Mouse (Mus musculus) heart, embryonic 12.5 days (tissue): Measurements from ENCODE around the gene Samd14. TPM values are rescaled to one million over a fixed set of nuclear protein-coding genes. Genes with fewer than 3 reads are reported as not detected.
A peak's percentile ranks its signal among the peaks of the same experiment; 100 is the strongest.

Experiments
- ATAC-seq: fragments of 200-750 bp; cut with Nextera tagmentation; 2 replicates; pipeline ENCODE4 v1.8.0; 2017; ENCODE audit warnings: moderate TSS enrichment, moderate library complexity; ENCODE audit not compliant: insufficient number of reproducible peaks, low FRiP score
- H3K27ac ChIP-seq: fragments of 300-500 bp; sonication (generic); 2 replicates; pipeline ENCODE4 v1.5.1; 2016; ENCODE audit warnings: mild to moderate bottlenecking, moderate library complexity; ENCODE audit not compliant: poor library complexity, severe bottlenecking
- H3K27me3 ChIP-seq: fragments of 300-500 bp; sonication (generic); replicated peaks from 2 replicates; pipeline ENCODE4 v1.6.1; 2016; ENCODE audit warnings: mild to moderate bottlenecking, moderate library complexity
- H3K36me3 ChIP-seq: fragments of 300-500 bp; sonication (generic); 2 replicates; pipeline ENCODE4 v1.6.1; 2016; ENCODE audit warnings: mild to moderate bottlenecking, moderate library complexity
- H3K4me1 ChIP-seq: fragments of 300-500 bp; sonication (generic); replicated peaks from 2 replicates; pipeline ENCODE4 v1.6.1; 2016; ENCODE audit warnings: mild to moderate bottlenecking
- H3K4me2 ChIP-seq: fragments of 300-500 bp; sonication (generic); 2 replicates; pipeline ENCODE4 v1.6.1; 2016; ENCODE audit warnings: mild to moderate bottlenecking, moderate library complexity
- H3K4me3 ChIP-seq: fragments of 300-500 bp; sonication (generic); 2 replicates; pipeline ENCODE4 v1.5.1; 2016; ENCODE audit warnings: mild to moderate bottlenecking
- H3K9ac ChIP-seq: fragments of 300-500 bp; sonication (generic); 2 replicates; pipeline ENCODE4 v1.6.1; 2016; ENCODE audit warnings: mild to moderate bottlenecking, moderate library complexity
- H3K9me3 ChIP-seq: fragments of 300-500 bp; sonication (generic); replicated peaks from 2 replicates; pipeline ENCODE4 v1.6.1; 2016; ENCODE audit warnings: mild to moderate bottlenecking, moderate library complexity
- WGBS: fragments of 180-500 bp; shearing (Covaris S2); methylation state at CpG from one replicate; pipeline ENCODE4 v1.1.7; 2016; 5-methylcytosine and 5-hydroxymethylcytosine counted together
- polyA plus RNA-seq: library from polyadenylated mRNA; unstranded; fragments of >200 nt; fragmentation: Nextera tagmentation; extraction: Ambion mirVana; gene quantifications from 2 replicates; pipeline ENCODE4 v1.2.1, GENCODE M21; 2016

The Samd14 gene
- polyA plus RNA-seq, 1 experiment from 2014 or later, result 16.5 TPM

DNA sequence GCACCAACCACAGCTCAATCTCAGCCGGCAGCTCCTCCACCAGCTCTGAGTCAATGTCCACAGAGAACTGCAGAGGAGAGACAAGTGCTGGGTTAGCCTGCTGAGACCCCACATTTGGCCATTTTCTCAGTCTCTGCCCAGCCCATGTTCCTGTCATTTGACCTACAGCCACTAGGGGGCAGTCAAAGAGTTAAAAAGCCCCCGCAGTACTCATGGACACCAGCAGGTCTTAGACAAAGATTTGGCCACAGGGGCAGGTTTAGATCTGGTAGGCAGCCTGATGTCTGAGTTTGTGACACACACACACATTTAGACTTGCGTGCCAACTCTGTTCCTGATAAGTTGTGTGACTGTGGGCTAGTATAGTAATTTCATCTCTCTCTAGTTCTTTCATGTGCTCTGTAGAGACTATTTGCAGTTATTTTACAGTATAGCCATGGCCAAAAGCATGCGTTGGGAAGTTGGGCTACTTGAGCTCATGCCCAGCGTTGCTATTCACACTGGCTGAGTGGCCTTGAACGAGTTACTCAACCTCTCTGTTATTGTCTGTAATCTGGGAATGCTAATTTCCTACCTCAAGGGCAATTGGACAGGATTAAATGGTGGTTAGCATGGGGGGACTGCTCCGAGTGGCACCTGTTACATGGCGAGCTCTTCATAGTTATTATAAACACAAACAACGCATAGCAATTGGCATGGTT, 37.5 kb downstream of the Samd14 start:
- H3K27me3 ChIP-seq, result no peaks in the 10 kb centered on the region; the same call in 1 of the 2 replicates
- no peak overlapping the region for H3K9ac ChIP-seq
- no peak overlapping the region for H3K4me2 ChIP-seq
- H3K27ac ChIP-seq, result no peak overlapping the region
- H3K4me1 ChIP-seq, result no peaks in the 10 kb centered on the region
- H3K4me3 ChIP-seq, result no peak overlapping the region
- 59% methylated on average over 9 of the region's 9 CpGs for WGBS
- no peaks in the 10 kb centered on the region for H3K9me3 ChIP-seq
- no peak for ATAC-seq
- peaks cover 20% of the 10 kb centered on the region; the same call in 1 of the 2 replicates for H3K36me3 ChIP-seq

DNA sequence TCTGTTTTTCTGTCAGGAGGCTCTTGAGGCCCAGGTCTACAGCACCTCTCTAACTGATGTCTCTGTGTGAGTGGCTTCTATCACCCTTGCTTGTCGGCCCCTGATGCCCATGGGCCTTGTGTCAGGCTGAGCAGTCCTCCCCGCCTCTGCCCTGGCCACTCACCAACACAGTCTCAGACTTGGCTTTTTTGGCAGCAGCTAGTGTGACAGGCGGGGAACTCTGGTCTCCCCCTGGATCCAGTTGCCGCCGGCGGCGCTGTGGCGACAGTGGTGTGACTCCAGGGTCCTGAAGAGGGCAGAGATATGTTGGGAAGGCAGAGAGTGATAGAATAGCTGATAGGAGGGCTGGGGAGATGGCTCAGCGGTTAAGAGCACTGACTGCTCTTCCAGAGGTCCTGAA, 43.4 kb downstream of the Samd14 start:
- Histone ChIP-seq H3K27ac (no peak overlapping the region), H3K4me2 (no peak overlapping the region), H3K9me3 (no peaks in the 10 kb centered on the region), H3K4me3 (no peak overlapping the region), H3K9ac (no peak overlapping the region), H3K4me1 (peaks cover 5% of the 10 kb centered on the region), H3K27me3 (peaks cover 10% of the 10 kb centered on the region), H3K36me3 (peaks cover 47% of the 10 kb centered on the region)
- no peak for ATAC-seq
- WGBS, result 56% methylated on average over 9 of the region's 9 CpGs

DNA sequence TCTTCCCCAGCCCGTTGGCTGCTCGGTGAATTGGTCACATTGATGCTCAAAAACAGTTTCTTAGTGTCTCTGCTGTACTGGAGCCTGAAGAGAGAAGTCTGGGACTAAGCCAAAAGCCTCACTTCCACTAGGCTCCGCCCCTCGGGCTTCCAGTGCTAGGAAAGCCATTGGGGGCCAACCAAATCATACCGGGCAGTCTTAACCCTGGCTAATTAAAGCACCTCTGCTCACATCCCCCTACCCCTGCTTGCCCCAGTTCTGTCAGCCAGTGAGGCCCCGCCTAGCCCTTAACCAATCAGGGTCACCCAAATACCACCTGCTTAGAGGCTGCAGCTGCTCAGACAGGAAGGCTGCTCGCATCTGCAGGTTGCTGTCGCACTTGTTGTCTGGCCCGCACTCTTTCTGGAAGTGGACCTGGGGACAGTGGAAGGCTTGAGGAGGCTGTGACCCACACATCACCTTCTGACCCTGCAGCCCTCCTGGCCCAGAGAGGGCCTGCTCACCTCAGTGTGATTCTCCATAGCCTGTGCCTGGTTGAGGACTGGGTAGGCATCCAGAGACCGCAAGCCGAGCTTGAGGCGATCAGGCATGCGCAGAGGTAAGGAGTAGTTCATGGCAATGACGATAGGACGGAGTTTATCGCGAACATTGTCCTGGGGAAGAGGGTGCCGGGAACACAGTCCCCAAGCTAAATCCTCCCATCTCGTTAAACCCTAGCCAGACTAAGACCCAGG, 47.3 kb downstream of the Samd14 start:
- peaks cover 11% of the 10 kb centered on the region for H3K27me3 ChIP-seq
- ATAC-seq, result no peak

DNA sequence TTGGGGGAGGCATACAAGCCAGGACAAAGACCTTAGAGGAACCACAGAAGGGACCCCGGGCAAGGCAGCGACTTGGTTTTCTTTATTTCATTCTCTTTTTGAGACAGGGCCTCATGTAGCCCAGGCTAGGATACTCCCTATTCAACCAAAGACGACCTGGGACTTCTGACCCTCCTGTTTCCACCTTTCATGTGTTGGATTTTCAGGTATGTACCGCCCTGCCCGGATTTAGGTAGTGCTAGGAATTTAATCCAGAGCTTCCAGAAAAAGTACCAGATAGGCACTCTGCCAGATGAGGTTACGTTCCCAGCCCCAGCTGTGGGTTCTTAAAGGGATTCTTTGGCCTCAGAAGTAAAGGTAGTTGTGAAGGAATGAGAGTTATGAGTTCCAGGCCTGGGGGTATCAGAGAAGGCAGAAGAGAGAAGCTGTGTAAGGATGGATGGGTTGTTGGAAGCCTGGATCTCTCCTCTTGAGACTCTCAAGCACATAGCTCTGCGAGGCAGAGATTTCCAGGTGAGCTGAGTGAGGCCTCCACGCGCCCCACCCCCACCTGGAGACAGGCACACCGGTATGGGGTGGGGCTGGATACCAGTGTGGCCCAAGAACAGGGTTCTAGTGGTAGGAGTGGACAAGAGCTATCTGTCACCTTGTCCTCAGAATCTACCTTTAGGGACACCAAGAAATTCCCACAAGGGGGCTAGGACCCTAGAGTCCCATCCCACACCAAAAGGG, 59.7 kb downstream of the Samd14 start:
- no peak for ATAC-seq
- H3K27me3 ChIP-seq, result no peaks in the 10 kb centered on the region
- WGBS, result 78% methylated on average over 10 of the region's 10 CpGs
- no peak overlapping the region for H3K4me3 ChIP-seq
- H3K9me3 ChIP-seq, result 0 out of 2 replicates have a peak, but pooled peaks cover 3% of the 10 kb centered on the region
- no peak overlapping the region for H3K9ac ChIP-seq
- peaks cover 19% of the 10 kb centered on the region for H3K36me3 ChIP-seq
- peaks cover 58% of the 10 kb centered on the region for H3K4me1 ChIP-seq
- H3K4me2 ChIP-seq, result no peak overlapping the region
- H3K27ac ChIP-seq, result peak overlapping the region; percentile 88; the same call in 1 of the 2 replicates

More for the DNA sequence above, 47.3 kb downstream of the Samd14 start:
- Histone ChIP-seq H3K36me3 (peaks cover 72% of the 10 kb centered on the region), H3K9me3 (no peaks in the 10 kb centered on the region), H3K4me2 (no peak overlapping the region), H3K4me1 (peaks cover 5% of the 10 kb centered on the region), H3K4me3 (no peak overlapping the region), H3K9ac (no peak overlapping the region), H3K27ac (no peak overlapping the region)
- WGBS, result 44% methylated on average over 19 of the region's 19 CpGs

DNA sequence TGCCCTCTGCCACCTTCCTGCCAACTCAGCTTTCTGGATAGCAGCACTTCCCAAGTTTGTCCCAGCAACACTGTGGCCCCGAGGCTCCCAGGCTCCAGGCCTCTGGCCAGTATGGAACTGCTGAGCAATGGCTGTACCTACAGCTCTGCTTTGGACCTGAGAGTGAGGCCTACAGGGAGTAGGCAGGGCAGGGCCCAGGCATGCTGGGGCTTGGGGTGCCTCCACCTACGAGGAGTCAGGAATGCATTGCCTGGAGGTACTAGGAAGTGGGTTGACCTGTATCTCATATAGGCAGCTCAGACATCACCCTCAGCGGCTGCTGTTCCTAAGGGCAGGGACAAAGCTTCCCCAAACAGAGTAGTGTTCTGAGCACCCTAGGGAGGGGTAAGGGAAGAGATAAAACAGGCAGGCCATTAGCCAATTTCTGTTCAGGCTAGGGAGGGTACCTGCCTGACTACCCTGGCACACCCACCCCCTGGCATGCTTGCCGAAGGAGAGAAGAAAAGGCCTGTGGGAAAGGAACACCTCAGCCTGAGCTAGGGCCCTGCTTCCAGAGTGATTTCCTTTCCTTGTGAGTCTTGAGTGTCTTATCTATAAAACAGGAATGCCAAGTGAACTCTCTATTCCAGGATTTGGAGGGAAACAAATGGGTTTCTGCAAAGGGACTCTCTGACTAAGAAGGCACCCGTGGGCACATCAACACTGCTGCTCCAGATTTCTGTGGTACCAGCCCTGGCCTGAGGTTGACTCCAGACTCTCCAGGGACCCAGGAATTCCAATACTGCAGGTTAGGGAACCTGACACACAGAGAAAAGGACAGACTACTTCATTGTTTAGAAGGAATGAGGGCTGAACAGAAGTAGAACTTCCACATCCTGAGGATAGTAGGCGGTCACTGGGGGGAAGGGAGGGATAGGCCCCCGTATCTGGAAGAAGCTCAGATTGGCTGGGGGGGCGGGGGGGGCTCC, 60.7 kb downstream of the Samd14 start:
- H3K27ac ChIP-seq, result peak overlapping the region; percentile 88
- H3K4me2 ChIP-seq, result peak overlapping the region; percentile 47

DNA sequence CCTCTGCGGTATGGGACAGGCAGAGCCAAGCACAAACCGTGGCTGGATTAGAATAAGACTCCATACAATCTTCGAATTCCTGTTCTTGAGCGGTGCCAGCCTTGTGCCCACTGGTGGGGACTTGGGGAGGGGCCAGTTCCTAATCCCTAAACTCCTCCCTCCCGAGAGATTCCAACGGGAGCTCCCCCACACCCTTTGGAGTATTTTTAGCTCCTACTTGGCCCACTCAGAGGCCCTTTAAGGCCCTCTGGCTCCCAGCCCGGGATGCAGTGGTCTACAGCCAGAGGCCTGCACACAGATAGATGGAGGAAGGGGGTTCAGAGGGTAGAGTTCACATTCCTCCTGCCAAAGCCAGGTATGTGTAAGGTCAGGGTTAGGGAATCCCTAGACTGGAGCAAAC, 61.6 kb downstream of the Samd14 start:
- Histone ChIP-seq H3K4me3 (no peak overlapping the region), H3K4me1 (peaks cover 74% of the 10 kb centered on the region), H3K9ac (no peak overlapping the region), H3K9me3 (no peaks in the 10 kb centered on the region), H3K36me3 (peaks cover 9% of the 10 kb centered on the region; the same call in 1 of the 2 replicates), H3K27me3 (0 out of 2 replicates have a peak, but pooled peaks cover 3% of the 10 kb centered on the region), H3K27ac (peak overlapping the region; percentile 88), H3K4me2 (peak overlapping the region; percentile 47)
- 25% methylated on average over 7 of the region's 7 CpGs for WGBS
- peak; percentile 59 for ATAC-seq

More for the DNA sequence above, 60.7 kb downstream of the Samd14 start:
- Histone ChIP-seq H3K36me3 (peaks cover 15% of the 10 kb centered on the region), H3K9me3 (0 out of 2 replicates have a peak, but pooled peaks cover 3% of the 10 kb centered on the region), H3K27me3 (no peaks in the 10 kb centered on the region), H3K9ac (no peak overlapping the region), H3K4me3 (no peak overlapping the region), H3K4me1 (peaks cover 69% of the 10 kb centered on the region)
- ATAC-seq, result no peak
- 36% methylated on average over 8 of the region's 8 CpGs for WGBS

DNA sequence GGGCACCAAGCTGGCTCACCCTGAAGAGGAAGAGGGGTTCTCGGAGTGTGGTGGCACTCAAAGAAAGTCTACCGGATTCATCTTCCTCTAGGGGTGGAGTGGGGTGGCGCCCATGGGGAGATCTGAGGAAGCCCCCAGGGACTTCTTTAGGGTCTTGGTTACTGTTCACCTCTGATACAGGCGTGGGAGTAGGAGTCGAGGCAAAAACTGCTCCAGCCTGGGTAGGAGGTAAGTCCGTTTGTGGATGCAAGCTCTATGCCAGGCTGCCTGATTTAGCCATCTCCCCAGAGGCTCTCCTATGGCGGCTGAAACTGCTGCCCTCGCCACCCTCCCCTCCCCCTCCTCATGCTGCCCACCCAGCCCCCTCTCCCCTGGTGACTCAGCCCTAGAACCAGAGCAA, 62.5 kb downstream of the Samd14 start:
- WGBS, result 53% methylated on average over 8 of the region's 8 CpGs
- Histone ChIP-seq H3K27me3 (peaks cover 6% of the 10 kb centered on the region; the same call in 1 of the 2 replicates), H3K36me3 (peaks cover 4% of the 10 kb centered on the region; the same call in 1 of the 2 replicates), H3K4me2 (peak overlapping the region; percentile 47), H3K4me1 (peaks cover 76% of the 10 kb centered on the region), H3K9ac (no peak overlapping the region), H3K27ac (peak overlapping the region; percentile 88), H3K9me3 (no peaks in the 10 kb centered on the region), H3K4me3 (no peak overlapping the region)
- no peak for ATAC-seq

DNA sequence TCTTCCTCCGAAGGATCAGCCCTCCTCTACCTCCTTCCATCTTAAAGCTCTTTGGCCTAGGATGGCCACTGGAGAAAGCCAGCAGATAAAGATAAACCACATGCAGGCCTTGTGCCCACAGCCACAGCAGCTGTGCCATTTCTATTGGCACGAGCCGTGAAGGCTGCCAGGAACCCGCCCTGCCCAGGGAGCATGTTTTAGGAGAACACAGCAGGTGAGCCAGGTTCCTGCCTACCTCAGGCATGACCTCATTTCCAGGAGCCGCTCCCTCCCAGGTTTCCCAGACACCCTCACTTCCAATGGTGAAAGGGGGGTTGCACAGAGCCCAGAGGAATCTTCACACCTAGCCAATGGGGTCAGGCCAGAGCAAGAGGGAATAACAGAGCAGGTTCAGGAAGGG, 63.1 kb downstream of the Samd14 start:
- 62% methylated on average over 5 of the region's 5 CpGs for WGBS
- no peak for ATAC-seq
- no peaks in the 10 kb centered on the region for H3K36me3 ChIP-seq
- H3K27me3 ChIP-seq, result peaks cover 9% of the 10 kb centered on the region
- peak overlapping the region; percentile 8; the same call in 1 of the 2 replicates for H3K4me2 ChIP-seq
- H3K27ac ChIP-seq, result peak overlapping the region; percentile 88; the same call in 1 of the 2 replicates
- no peaks in the 10 kb centered on the region for H3K9me3 ChIP-seq
- H3K4me1 ChIP-seq, result peaks cover 79% of the 10 kb centered on the region
- no peak overlapping the region for H3K9ac ChIP-seq
- H3K4me3 ChIP-seq, result no peak overlapping the region

DNA sequence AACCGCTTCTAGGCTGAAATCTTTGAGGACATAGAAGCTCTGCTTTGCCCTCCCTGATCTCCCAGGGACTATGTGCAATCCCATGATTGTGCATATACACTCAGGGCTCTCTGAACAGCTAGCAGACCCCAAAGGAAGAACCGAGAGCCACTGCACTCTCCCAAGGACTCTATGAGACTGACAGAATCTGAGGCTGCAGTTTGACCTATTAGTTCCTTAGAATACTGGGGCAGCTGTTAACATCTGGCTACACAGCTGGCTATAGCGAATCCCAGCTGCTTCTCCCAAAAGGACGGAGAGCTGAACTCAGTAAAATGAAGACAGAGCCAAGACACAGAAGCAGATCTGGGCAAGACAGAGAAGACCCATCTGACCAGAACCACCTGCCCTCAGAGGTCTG, 64.2 kb downstream of the Samd14 start:
- H3K4me3 ChIP-seq, result no peak overlapping the region
- no peak overlapping the region for H3K27ac ChIP-seq
- no peak for ATAC-seq
- 75% methylated on average over 4 of the region's 4 CpGs for WGBS
- no peaks in the 10 kb centered on the region for H3K36me3 ChIP-seq
- H3K27me3 ChIP-seq, result peaks cover 10% of the 10 kb centered on the region
- H3K9me3 ChIP-seq, result no peaks in the 10 kb centered on the region
- H3K9ac ChIP-seq, result no peak overlapping the region
- H3K4me2 ChIP-seq, result 0 out of 2 replicates have a peak overlapping the region, but pooled peaks have one; percentile 87
- peaks cover 82% of the 10 kb centered on the region for H3K4me1 ChIP-seq

DNA sequence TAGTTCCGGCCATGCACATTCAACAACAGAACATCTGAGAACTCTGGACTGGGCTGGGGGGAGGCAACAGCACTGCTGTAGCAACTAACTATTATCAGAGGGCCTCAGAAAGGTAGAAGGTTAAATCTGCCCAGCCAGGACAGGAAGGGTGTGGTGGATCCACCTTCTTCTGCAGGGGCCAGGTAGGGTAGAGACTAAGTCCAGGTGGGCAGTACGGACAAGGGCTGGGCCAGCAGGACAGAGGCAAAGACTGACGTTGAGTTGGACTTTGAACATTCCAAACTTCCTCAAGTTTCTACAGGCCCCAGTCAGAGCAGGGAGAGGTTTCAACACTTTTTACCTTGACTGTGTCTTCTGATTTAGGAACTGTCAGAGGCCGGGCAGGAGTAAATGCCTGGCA, 65.0 kb downstream of the Samd14 start:
- H3K4me1 ChIP-seq, result peaks cover 82% of the 10 kb centered on the region
- 61% methylated on average over 4 of the region's 4 CpGs for WGBS
- H3K9me3 ChIP-seq, result no peaks in the 10 kb centered on the region
- H3K4me2 ChIP-seq, result peak overlapping the region; percentile 87
- peak overlapping the region; percentile 78 for H3K4me3 ChIP-seq
- H3K27me3 ChIP-seq, result peaks cover 10% of the 10 kb centered on the region
- no peak overlapping the region for H3K27ac ChIP-seq
- no peaks in the 10 kb centered on the region for H3K36me3 ChIP-seq
- no peak for ATAC-seq
- no peak overlapping the region for H3K9ac ChIP-seq
